Mouse (Mus musculus) intestine, embryonic 15.5 days (tissue): ENCODE data around the gene Lin7a. TPM values are rescaled to one million over a fixed set of nuclear protein-coding genes. Genes with fewer than 3 reads are reported as not detected.

ENCODE experiments used
- polyA plus RNA-seq: library from polyadenylated mRNA; unstranded; fragments of >200 nt; fragmentation: Nextera tagmentation; extraction: Ambion mirVana; gene quantifications from 2 replicates; pipeline ENCODE4 v1.2.1, GENCODE M21; 2015

Lin7a gene
- polyA plus RNA-seq, 1 experiment from 2014 or later = 4.5 TPM

Other genes with a start within 250 kb of the Lin7a start
- gene Acss3, start 148.0 kb upstream of the Lin7a start, polyA plus RNA-seq = 1.2 and 1.6 TPM in 2 replicates
- 0.13 TPM in 1 of 2 replicates, not detected in the other for gene Myf5, start 214.4 kb downstream of the Lin7a start, polyA plus RNA-seq
- gene Myf6, start 223.1 kb downstream of the Lin7a start, polyA plus RNA-seq = 0.23 TPM in 1 of 2 replicates, not detected in the other